Mouse (Mus musculus): Measurements from ENCODE around the gene Tob1. TPM values are rescaled to one million over a fixed set of nuclear protein-coding genes. Genes with fewer than 3 reads are reported as not detected.

Tob1 gene
- polyA plus RNA-seq (2016; fragmentation: Nextera tagmentation; extraction: Ambion mirVana), result 32.9 TPM in 2 replicates

DNA sequence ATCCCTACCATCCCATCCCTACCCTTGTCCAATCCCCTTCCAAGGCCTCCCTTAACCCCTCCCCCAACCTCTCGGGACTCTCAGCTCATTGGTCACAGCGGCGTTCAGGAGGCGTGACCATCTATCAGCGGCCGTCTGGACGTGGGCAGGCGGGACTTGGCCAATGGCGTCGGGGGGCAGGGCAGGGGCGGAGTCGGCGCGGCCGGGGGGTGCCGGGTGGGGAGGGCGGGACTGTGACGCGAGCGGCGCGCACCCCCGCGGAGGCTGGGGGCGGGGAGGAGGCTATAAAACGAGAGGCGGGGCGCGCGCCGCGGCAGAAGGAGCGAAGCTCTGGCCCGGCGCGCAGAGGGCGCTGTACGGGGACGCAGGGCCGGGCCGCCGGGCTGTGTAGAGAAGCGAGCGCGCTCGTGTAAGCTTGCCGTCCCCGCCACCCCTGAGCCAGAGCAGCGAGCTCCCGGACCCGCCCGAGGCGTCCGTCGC is at the start of gene Tob1:
Tob1 (plus strand) TSS at position 331 of the 480 bp plus-strand sequence.
- Histone ChIP-seq H3K9me3 (no peaks in the 10 kb centered on the region), H3K36me3 (peaks cover 13% of the 10 kb centered on the region), H3K4me2 (replicated peaks) (peak within 1 kb of the TSS; percentile 95), H3K9ac (peak within 1 kb of the TSS; percentile 97), H3K4me1 (peaks cover 13% of the 10 kb centered on the region), H3K27me3 (no peaks in the 10 kb centered on the region), H3K4me3 (peak within 1 kb of the TSS; percentile 87), H3K27ac (peak within 1 kb of the TSS; percentile 99)
- WGBS, result 1% methylated on average over 34 of the region's 55 CpGs
- ATAC-seq (ENCODE audit: insufficient number of reproducible peaks, insufficient read depth, low FRiP score, low TSS enrichment), result peak; percentile 96

DNA sequence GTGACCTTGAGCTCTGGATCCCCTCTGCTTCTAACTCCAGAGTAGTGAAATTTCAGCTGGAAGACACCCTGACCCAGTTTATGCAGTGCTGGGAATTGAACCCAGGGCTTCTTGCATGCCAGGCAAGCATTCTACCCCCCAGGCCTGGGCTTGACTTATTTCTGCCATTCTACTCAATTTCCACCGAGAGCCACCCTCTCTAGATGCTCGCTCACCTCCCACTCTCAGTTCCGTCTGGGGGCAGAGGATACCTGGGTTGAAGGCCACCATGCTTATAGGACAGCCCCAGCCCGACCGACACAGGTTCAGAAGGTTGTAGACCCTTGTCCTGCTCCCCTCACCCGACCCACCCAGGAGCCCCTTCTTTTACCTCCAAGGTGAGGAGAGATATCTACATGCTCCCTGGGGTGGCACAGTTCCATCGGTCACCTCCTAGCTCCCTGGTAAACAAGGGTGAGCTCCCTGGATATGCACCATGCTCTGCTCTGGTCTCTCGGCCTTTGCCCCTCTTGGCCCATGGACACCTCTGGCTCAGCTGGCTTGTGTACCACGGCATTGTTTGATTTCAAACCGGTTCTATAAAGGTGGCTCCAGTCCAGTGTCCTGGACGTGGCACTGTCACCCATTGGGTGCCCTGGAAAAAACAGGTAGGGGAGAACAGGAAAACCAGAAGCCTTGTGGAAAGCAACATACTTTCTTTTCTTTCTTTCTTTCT is 49.2 kb upstream of the Tob1 start:
- Histone ChIP-seq H3K4me1 (peaks cover 29% of the 10 kb centered on the region), H3K4me3 (no peak overlapping the region), H3K9ac (no peak overlapping the region), H3K27ac (0 out of 2 replicates have a peak overlapping the region, but pooled peaks have one; percentile 84), H3K36me3 (no peaks in the 10 kb centered on the region), H3K4me2 (replicated peaks) (no peak overlapping the region), H3K27me3 (no peaks in the 10 kb centered on the region), H3K9me3 (no peaks in the 10 kb centered on the region)
- WGBS, result 84% methylated on average over 11 of the region's 11 CpGs
- ATAC-seq (ENCODE audit: insufficient number of reproducible peaks, insufficient read depth, low FRiP score, low TSS enrichment), result no peak

DNA sequence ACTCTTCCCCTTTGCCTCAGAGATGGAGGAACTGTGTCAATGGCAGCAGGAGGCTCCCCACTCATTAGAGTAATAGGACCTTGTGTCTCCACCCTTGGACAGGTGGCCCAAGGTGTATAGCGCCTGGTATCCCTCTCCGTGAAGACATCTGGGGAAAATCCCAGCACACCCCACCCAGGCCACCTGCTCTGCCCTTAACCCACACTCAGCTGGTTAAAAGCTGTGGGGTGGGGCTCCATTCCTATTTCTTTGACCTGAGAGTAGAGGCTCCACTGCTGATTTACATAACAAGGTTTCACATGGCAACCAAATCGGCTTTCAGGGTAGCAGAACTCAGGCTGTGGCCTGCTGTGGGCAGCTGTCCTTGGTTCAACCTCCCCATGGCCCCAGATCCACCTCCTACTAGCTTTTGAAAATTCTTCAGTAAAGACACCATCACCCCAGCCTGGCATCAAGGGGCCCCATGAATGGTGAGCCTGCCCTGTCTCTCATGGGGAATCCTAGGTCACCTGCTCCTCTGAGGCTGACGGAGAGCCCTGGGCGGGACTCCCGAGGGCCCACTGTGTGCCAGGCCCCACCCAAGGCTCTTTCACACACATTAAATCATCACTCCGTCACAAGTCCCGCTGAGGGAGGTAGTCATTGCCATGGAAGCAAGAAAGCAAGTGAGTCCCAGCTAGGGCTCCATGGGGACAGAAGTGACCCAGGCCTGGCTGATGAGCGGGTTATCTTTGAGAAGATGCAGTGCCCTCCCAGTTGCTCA is 48.1 kb upstream of the Tob1 start:
- ATAC-seq (ENCODE audit: insufficient number of reproducible peaks, insufficient read depth, low FRiP score, low TSS enrichment), result no peak
- Histone ChIP-seq H3K4me1 (peaks cover 29% of the 10 kb centered on the region), H3K4me2 (replicated peaks) (no peak overlapping the region), H3K27ac (no peak overlapping the region), H3K36me3 (no peaks in the 10 kb centered on the region), H3K9ac (no peak overlapping the region), H3K9me3 (no peaks in the 10 kb centered on the region), H3K27me3 (no peaks in the 10 kb centered on the region), H3K4me3 (no peak overlapping the region)
- 80% methylated on average over 9 of the region's 9 CpGs for WGBS

DNA sequence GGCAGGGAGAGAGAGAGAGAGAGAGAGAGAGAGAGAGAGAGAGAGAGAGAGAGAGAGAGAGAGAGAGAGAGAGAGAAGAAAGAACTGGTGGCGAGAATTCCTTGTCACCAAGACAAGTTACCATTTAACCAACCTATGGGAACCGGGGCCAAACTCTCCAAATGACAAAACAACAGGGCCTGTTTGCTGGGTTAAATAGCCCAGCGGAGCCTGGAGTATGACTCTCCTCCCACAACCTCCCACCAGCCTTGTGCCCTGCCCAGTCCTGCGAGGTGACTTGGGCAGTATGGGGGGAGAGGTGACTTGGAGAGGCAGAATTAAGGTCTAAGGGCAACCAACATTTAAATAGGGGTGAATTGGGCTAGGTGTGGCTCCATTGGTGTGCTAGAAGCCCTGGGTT is 45.5 kb upstream of the Tob1 start:
- 84% methylated on average over 4 of the region's 4 CpGs for WGBS
- ATAC-seq (ENCODE audit: insufficient number of reproducible peaks, insufficient read depth, low FRiP score, low TSS enrichment), result no peak

DNA sequence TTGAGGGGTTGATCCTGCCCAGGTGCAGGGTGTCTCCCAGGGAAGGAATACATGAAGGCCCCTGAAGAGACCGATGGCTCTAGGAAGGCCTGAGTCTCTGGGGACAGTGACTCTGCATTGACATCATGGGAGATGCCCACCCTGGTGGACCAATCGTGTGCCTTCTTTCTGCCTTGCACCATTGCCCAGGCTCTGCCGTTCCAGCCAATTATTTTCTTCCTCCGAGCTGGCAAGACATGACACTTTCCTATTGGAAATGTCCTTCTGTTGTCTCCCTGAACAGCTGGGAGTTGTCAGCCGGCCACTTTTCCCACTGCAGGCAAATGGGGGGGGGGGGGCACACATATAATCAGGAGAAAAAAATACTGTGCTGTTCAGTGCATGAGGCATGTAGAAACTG is 43.0 kb upstream of the Tob1 start:
- Histone ChIP-seq H3K9ac (no peak overlapping the region), H3K27me3 (no peaks in the 10 kb centered on the region), H3K27ac (no peak overlapping the region), H3K4me2 (replicated peaks) (no peak overlapping the region), H3K4me1 (no peaks in the 10 kb centered on the region), H3K9me3 (no peaks in the 10 kb centered on the region), H3K36me3 (no peaks in the 10 kb centered on the region), H3K4me3 (no peak overlapping the region)
- 64% methylated on average over 5 of the region's 5 CpGs for WGBS
- ATAC-seq (ENCODE audit: insufficient number of reproducible peaks, insufficient read depth, low FRiP score, low TSS enrichment), result no peak

More for the DNA sequence above, 45.5 kb upstream of the Tob1 start:
- Histone ChIP-seq H3K36me3 (no peaks in the 10 kb centered on the region), H3K9me3 (no peaks in the 10 kb centered on the region), H3K27ac (no peak overlapping the region), H3K9ac (no peak overlapping the region), H3K4me3 (no peak overlapping the region), H3K4me2 (replicated peaks) (no peak overlapping the region), H3K4me1 (peaks cover 5% of the 10 kb centered on the region), H3K27me3 (no peaks in the 10 kb centered on the region)

DNA sequence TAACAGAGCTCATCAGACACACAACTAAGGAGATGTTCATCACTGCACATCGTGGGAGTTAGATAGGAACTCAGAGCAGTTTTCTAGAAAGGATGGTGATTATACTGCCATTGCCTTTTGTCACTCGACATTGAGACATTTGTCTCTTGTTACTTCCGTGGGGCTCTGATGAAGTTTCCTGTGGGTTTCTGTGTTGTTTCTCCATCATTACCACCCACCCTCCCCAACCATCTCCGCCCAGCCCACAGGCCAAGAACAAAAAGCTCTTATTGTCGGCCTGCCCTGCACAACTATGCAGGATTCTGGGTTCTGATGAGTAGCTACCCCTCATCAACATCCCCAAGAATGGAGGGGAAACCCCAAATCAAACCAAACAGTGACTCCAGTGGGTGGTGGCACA is 41.7 kb upstream of the Tob1 start:
- no peak for ATAC-seq (ENCODE audit: insufficient number of reproducible peaks, insufficient read depth, low FRiP score, low TSS enrichment)
- no peak overlapping the region for H3K27ac ChIP-seq

DNA sequence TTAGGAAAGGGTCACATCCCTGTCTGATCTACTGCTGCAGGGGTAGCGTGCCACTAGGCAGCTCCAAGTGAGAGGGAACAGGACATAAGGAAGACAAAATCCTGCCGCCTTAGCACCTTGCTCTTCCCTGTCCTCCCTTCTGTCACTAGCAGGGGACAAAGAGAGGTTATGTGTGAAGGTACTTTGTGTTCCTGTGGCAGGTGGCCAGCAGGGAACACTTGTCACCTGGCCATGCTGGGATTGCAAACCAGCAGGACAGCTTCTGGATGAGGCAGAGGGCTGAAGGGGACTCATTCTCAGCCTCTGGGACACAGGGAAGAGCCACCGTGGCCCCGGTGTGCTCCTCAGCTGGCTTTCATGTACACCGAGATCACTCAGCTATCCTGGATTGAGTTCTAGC is 39.6 kb upstream of the Tob1 start:
- no peak overlapping the region for H3K27ac ChIP-seq
- no peak for ATAC-seq (ENCODE audit: insufficient number of reproducible peaks, insufficient read depth, low FRiP score, low TSS enrichment)
- peaks cover 10% of the 10 kb centered on the region; the same call in 1 of the 2 replicates for H3K4me1 ChIP-seq
- H3K9ac ChIP-seq, result no peak overlapping the region
- 90% methylated on average over 5 of the region's 5 CpGs for WGBS
- no peak overlapping the region for H3K4me2 ChIP-seq (replicated peaks)
- H3K9me3 ChIP-seq, result no peaks in the 10 kb centered on the region
- no peaks in the 10 kb centered on the region; the same call in 1 of the 2 replicates for H3K27me3 ChIP-seq
- no peaks in the 10 kb centered on the region for H3K36me3 ChIP-seq
- H3K4me3 ChIP-seq, result no peak overlapping the region

More for the DNA sequence above, 41.7 kb upstream of the Tob1 start:
- no peaks in the 10 kb centered on the region for H3K27me3 ChIP-seq
- H3K9ac ChIP-seq, result no peak overlapping the region
- WGBS, result 68% methylated on average over 5 of the region's 5 CpGs
- no peaks in the 10 kb centered on the region for H3K4me1 ChIP-seq
- no peaks in the 10 kb centered on the region for H3K9me3 ChIP-seq
- H3K4me3 ChIP-seq, result no peak overlapping the region
- no peak overlapping the region for H3K4me2 ChIP-seq (replicated peaks)
- H3K36me3 ChIP-seq, result no peaks in the 10 kb centered on the region

DNA sequence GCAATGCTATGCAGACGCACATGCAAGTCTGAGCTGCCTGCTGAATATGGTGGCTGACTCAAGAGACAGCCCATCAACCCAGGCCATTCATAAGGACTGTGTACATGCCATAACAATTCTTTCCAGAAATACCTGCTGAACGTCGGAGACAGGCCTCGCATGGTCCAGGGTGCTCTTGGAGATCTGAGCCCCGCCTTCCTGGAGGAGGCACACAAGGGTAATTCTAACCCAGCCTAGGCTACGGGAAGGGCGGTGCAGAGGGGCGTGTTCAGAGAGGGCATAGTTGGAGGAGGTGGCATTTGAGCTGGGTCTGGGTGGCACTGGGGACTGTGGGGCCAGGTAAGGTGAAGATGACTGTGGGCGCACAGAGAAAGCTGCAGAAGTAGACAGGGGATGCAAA is 39.1 kb upstream of the Tob1 start:
- Histone ChIP-seq H3K9me3 (no peaks in the 10 kb centered on the region), H3K27ac (no peak overlapping the region), H3K4me3 (no peak overlapping the region), H3K27me3 (no peaks in the 10 kb centered on the region; the same call in 1 of the 2 replicates), H3K36me3 (no peaks in the 10 kb centered on the region), H3K9ac (no peak overlapping the region), H3K4me2 (replicated peaks) (no peak overlapping the region), H3K4me1 (peaks cover 10% of the 10 kb centered on the region; the same call in 1 of the 2 replicates)
- no peak for ATAC-seq (ENCODE audit: insufficient number of reproducible peaks, insufficient read depth, low FRiP score, low TSS enrichment)
- WGBS, result 68% methylated on average over 9 of the region's 9 CpGs

DNA sequence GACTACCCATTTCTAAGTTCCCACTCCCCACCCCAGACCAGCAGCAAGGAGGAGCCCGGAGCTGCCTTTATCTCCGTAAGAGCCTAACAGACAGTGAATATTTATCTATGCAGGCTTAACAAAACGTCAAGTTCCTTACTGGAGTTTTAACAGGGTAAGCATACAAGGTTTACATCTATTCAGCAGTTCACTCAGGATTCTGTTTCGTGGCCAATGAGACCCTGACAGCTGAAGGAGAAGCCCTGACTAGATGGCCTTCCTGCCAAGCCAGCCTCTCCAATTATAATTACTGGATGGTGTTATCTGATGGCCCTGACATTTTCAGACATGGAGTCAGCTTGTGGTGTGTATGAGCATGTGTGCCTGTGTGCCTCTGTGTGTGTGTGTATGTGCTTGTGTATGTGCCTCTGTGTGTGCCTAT is 37.5 kb upstream of the Tob1 start:
- Histone ChIP-seq H3K36me3 (no peaks in the 10 kb centered on the region), H3K4me1 (peaks cover 10% of the 10 kb centered on the region; the same call in 1 of the 2 replicates), H3K4me3 (no peak overlapping the region), H3K9me3 (no peaks in the 10 kb centered on the region), H3K4me2 (replicated peaks) (no peak overlapping the region), H3K9ac (no peak overlapping the region), H3K27ac (no peak overlapping the region), H3K27me3 (no peaks in the 10 kb centered on the region; the same call in 1 of the 2 replicates)
- no peak for ATAC-seq (ENCODE audit: insufficient number of reproducible peaks, insufficient read depth, low FRiP score, low TSS enrichment)
- 56% methylated on average over 4 of the region's 4 CpGs for WGBS

DNA sequence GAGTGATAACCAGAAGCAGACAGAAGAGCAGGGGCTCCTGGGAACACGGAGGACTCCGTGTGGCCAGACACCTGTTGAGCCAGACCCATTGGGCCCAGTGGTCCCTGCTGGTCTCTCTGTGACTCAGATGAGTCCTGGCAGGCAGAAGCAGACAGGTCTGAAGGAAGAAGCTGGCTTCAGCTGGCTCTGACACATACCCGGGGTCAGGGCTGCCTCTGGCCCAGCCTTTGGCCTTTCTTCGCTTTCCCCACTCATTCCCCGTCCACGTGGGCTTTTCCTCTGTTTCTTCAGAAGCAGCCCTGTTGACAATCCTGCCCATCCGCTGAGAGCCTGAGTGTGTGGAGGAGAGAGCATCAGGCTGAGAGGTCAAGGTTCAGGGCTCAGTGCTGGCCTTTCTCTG is 36.0 kb upstream of the Tob1 start:
- Histone ChIP-seq H3K36me3 (no peaks in the 10 kb centered on the region), H3K4me3 (no peak overlapping the region)

DNA sequence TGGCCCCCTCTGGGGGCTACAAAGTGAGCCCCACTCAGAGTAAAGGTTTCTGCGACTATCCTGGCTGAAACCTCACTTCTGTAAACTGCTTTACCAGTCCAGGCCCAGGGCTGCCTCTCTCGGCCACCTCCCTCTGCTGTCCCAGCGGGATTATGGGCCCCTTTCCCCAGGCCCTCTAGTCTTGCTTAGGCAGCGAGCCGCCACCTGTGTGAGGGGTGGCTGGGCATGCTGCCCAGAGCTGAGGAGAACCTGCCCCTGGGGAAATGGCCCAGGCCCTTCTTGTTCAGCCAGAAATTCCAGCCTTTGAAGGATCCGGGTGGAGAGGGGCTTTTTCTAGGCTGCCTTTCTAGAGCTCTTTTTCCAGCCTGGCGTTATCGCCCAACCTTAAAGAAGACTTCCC is 35.6 kb upstream of the Tob1 start:
- H3K4me2 ChIP-seq (replicated peaks), result no peak overlapping the region
- no peaks in the 10 kb centered on the region for H3K36me3 ChIP-seq
- H3K4me3 ChIP-seq, result no peak overlapping the region
- H3K9me3 ChIP-seq, result no peaks in the 10 kb centered on the region
- no peak for ATAC-seq (ENCODE audit: insufficient number of reproducible peaks, insufficient read depth, low FRiP score, low TSS enrichment)
- H3K4me1 ChIP-seq, result peaks cover 10% of the 10 kb centered on the region; the same call in 1 of the 2 replicates
- H3K9ac ChIP-seq, result no peak overlapping the region; the same call in 1 of the 2 replicates
- 43% methylated on average over 8 of the region's 8 CpGs for WGBS
- H3K27ac ChIP-seq, result 0 out of 2 replicates have a peak overlapping the region, but pooled peaks have one; percentile 7
- H3K27me3 ChIP-seq, result no peaks in the 10 kb centered on the region; the same call in 1 of the 2 replicates

More for the DNA sequence above, 36.0 kb upstream of the Tob1 start:
- no peak for ATAC-seq (ENCODE audit: insufficient number of reproducible peaks, insufficient read depth, low FRiP score, low TSS enrichment)
- Histone ChIP-seq H3K4me1 (peaks cover 10% of the 10 kb centered on the region; the same call in 1 of the 2 replicates), H3K9me3 (no peaks in the 10 kb centered on the region), H3K27ac (0 out of 2 replicates have a peak overlapping the region, but pooled peaks have one; percentile 7), H3K9ac (no peak overlapping the region), H3K27me3 (no peaks in the 10 kb centered on the region; the same call in 1 of the 2 replicates), H3K4me2 (replicated peaks) (no peak overlapping the region)
- 55% methylated on average over 7 of the region's 7 CpGs for WGBS
